Comparison of ENCODE assay signal across 7 mouse cellular contexts in the genomic region with DNA sequence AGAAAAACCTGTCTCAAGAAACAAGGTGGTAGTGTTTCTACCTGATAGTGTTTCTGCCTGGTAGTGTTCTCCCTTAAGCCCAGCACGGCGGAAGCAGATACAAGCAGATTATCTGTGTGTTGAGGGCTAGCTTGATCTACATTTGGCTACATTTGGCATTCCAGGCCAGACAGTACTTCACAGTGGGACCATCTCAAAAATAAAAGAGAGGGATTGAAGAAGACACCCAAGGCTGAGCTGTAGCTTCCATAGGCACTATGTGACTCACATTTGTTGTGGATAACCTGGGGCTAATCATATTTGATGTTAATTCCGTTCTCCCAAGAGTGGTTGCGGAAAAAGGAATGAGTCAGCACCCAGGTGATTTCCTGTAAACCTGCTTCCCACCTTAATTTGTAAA. TPM values are rescaled to one million over a fixed set of nuclear protein-coding genes. Genes with fewer than 3 reads are reported as not detected.
A peak's percentile ranks its signal among the peaks of the same experiment; 100 is the strongest.
DNase-seq lines count a peak whose midpoint lies in the region; ATAC-seq and TF ChIP-seq lines count a peak whose summit lies in the region.

No protein-coding gene starts in this region.

- no peak for ATAC-seq in hindbrain, postnatal 0 days
- ATAC-seq in hindbrain, embryonic 12.5 days (ENCODE audit: low FRiP score), result no peak
- ATAC-seq in neural tube, embryonic 11.5 days (ENCODE audit: insufficient read depth, low FRiP score, low TSS enrichment), result no peak
- no peak for ATAC-seq in embryonic facial prominence, embryonic 14.5 days (ENCODE audit: low read depth)

- H3K9me3 ChIP-seq in hindbrain, postnatal 0 days (ENCODE audit: low read length), result no peaks in the 10 kb centered on the region
- no peaks in the 10 kb centered on the region for H3K9me3 ChIP-seq in hindbrain, embryonic 12.5 days (replicated peaks)
- H3K9me3 ChIP-seq in neural tube, embryonic 11.5 days (ENCODE audit: control insufficient read depth, low read length), result no peaks in the 10 kb centered on the region
- no peaks in the 10 kb centered on the region for H3K9me3 ChIP-seq in embryonic facial prominence, embryonic 14.5 days (ENCODE audit: control insufficient read depth, low read length)

- peaks cover 16% of the 10 kb centered on the region for H3K4me1 ChIP-seq in hindbrain, postnatal 0 days (ENCODE audit: insufficient read depth, low read length)
- H3K4me1 ChIP-seq in hindbrain, embryonic 12.5 days, result peaks cover 22% of the 10 kb centered on the region
- peaks cover 4% of the 10 kb centered on the region for H3K4me1 ChIP-seq in neural tube, embryonic 11.5 days (ENCODE audit: control insufficient read depth, insufficient read depth, low read length)
- peaks cover 10% of the 10 kb centered on the region for H3K4me1 ChIP-seq in embryonic facial prominence, embryonic 14.5 days (ENCODE audit: control insufficient read depth, insufficient read depth, low read length)

- no peak overlapping the region for H3K27ac ChIP-seq in hindbrain, postnatal 0 days
- no peak overlapping the region for H3K27ac ChIP-seq in hindbrain, embryonic 12.5 days
- H3K27ac ChIP-seq in neural tube, embryonic 11.5 days (ENCODE audit: low read depth, low read length), result no peak overlapping the region
- no peak overlapping the region for H3K27ac ChIP-seq in embryonic facial prominence, embryonic 14.5 days (replicated peaks; ENCODE audit: low read depth, low read length)

- peak overlapping the region; percentile 78 for H3K4me2 ChIP-seq in hindbrain, postnatal 0 days (ENCODE audit: low read depth, low read length)
- no peak overlapping the region for H3K4me2 ChIP-seq in hindbrain, embryonic 12.5 days (replicated peaks)
- H3K4me2 ChIP-seq in neural tube, embryonic 11.5 days (ENCODE audit: low read depth), result no peak overlapping the region
- H3K4me2 ChIP-seq in embryonic facial prominence, embryonic 14.5 days (ENCODE audit: low read depth, low read length), result peak overlapping the region; percentile 78; the same call in 1 of the 2 replicates

- 76% methylated on average over 4 of the region's 4 CpGs for WGBS in hindbrain, postnatal 0 days
- WGBS in hindbrain, embryonic 12.5 days, result 83% methylated on average over 4 of the region's 4 CpGs
- WGBS in neural tube, embryonic 11.5 days, result 82% methylated on average over 4 of the region's 4 CpGs
- 68% methylated on average over 4 of the region's 4 CpGs for WGBS in embryonic facial prominence, embryonic 14.5 days

- intact Hi-C loops in left cerebral cortex, postnatal 4 days (cut with DNase I), result no loop called here

- no peak for DNase-seq in hindbrain, postnatal 0 days (ENCODE audit: low spot score)
- peak; percentile 2 for DNase-seq in neural tube, embryonic 11.5 days (ENCODE audit: low spot score)
- no peak for DNase-seq in neural tube, embryonic 10.5 days (ENCODE audit: extremely low spot score, low spot score)
- DNase-seq in embryonic facial prominence, embryonic 14.5 days (ENCODE audit: low spot score), result no peak
- no peak for DNase-seq in cerebellum, postnatal 4 days (ENCODE audit: low spot score in 2 of 2)
- no peak for DNase-seq in left cerebral cortex, postnatal 4 days

- no peak for TF ChIP-seq CTCF in hindbrain, postnatal 0 days (IDR thresholded peaks at IDR 0.05; ENCODE audit: low read depth)

- no peak overlapping the region for H3K9ac ChIP-seq in hindbrain, postnatal 0 days (replicated peaks; ENCODE audit: low read length)
- H3K9ac ChIP-seq in hindbrain, embryonic 12.5 days, result no peak overlapping the region
- no peak overlapping the region for H3K9ac ChIP-seq in neural tube, embryonic 11.5 days (ENCODE audit: low read length)
- H3K9ac ChIP-seq in embryonic facial prominence, embryonic 14.5 days (ENCODE audit: low read depth, low read length), result no peak overlapping the region

- 0 out of 2 replicates have a peak, but pooled peaks cover 3% of the 10 kb centered on the region for H3K36me3 ChIP-seq in hindbrain, postnatal 0 days (ENCODE audit: insufficient read depth, low read length)
- peaks cover under 1% of the 10 kb centered on the region; the same call in 1 of the 2 replicates for H3K36me3 ChIP-seq in hindbrain, embryonic 12.5 days
- H3K36me3 ChIP-seq in neural tube, embryonic 11.5 days (ENCODE audit: control insufficient read depth, insufficient read depth, low read length), result no peaks in the 10 kb centered on the region
- 0 out of 2 replicates have a peak, but pooled peaks cover 3% of the 10 kb centered on the region for H3K36me3 ChIP-seq in embryonic facial prominence, embryonic 14.5 days (ENCODE audit: control insufficient read depth, insufficient read depth, low read length)

- H3K4me3 ChIP-seq in hindbrain, postnatal 0 days (ENCODE audit: low read length), result no peak overlapping the region
- H3K4me3 ChIP-seq in hindbrain, embryonic 12.5 days, result no peak overlapping the region
- no peak overlapping the region for H3K4me3 ChIP-seq in neural tube, embryonic 11.5 days (ENCODE audit: low read depth, low read length)
- no peak overlapping the region; the same call in 1 of the 2 replicates for H3K4me3 ChIP-seq in embryonic facial prominence, embryonic 14.5 days (ENCODE audit: low read depth, low read length)

- H3K27me3 ChIP-seq in hindbrain, postnatal 0 days (ENCODE audit: insufficient read depth, low read length), result no peaks in the 10 kb centered on the region
- no peaks in the 10 kb centered on the region for H3K27me3 ChIP-seq in hindbrain, embryonic 12.5 days
- no peaks in the 10 kb centered on the region for H3K27me3 ChIP-seq in neural tube, embryonic 11.5 days (ENCODE audit: control insufficient read depth, insufficient read depth, low read length)
- no peaks in the 10 kb centered on the region for H3K27me3 ChIP-seq in embryonic facial prominence, embryonic 14.5 days (replicated peaks; ENCODE audit: control insufficient read depth, insufficient read depth, low read length)

RNA-seq across cellular contexts. Expression of a gene that starts 0.9 kb away (rescaled TPM):
- total RNA-seq in hindbrain, postnatal 0 days (2014; rRNA removed), result 174 and 195 TPM in 2 replicates
- polyA plus RNA-seq in hindbrain, postnatal 0 days (2015; fragmentation: Nextera tagmentation; extraction: Ambion mirVana), result 403 and 416 TPM in 2 replicates
- 294 and 324 TPM in 2 replicates for polyA plus RNA-seq in hindbrain, embryonic 12.5 days (2016; fragmentation: Nextera tagmentation; extraction: Ambion mirVana)
- 285 and 320 TPM in 2 replicates for polyA plus RNA-seq in neural tube, embryonic 11.5 days (2014; fragmentation: Nextera tagmentation; extraction: Ambion mirVana)
- polyA plus RNA-seq in embryonic facial prominence, embryonic 14.5 days (2014; fragmentation: Nextera tagmentation; extraction: Ambion mirVana), result 266 and 270 TPM in 2 replicates
- total RNA-seq in left cerebral cortex, postnatal 4 days (2021), result 100 to 1,000 TPM; 193 to 195 TPM

RNA-seq across cellular contexts. Expression of a gene that starts 14.3 kb away (rescaled TPM):
- 0.40 TPM in 1 of 2 replicates, not detected in the other for total RNA-seq in hindbrain, postnatal 0 days (2014; rRNA removed)
- 0.24 TPM in 1 of 2 replicates, not detected in the other for polyA plus RNA-seq in hindbrain, postnatal 0 days (2015; fragmentation: Nextera tagmentation; extraction: Ambion mirVana)
- 0.25 and 0.28 TPM in 2 replicates for polyA plus RNA-seq in hindbrain, embryonic 12.5 days (2016; fragmentation: Nextera tagmentation; extraction: Ambion mirVana)
- not detected in 2 replicates for polyA plus RNA-seq in neural tube, embryonic 11.5 days (2014; fragmentation: Nextera tagmentation; extraction: Ambion mirVana)
- polyA plus RNA-seq in embryonic facial prominence, embryonic 14.5 days (2014; fragmentation: Nextera tagmentation; extraction: Ambion mirVana), result 0.77 and 0.97 TPM in 2 replicates
- total RNA-seq in left cerebral cortex, postnatal 4 days (2021), result under 1 TPM; 0.46 to 0.54 TPM

RNA-seq across cellular contexts. Expression of a gene that starts 34.7 kb away (rescaled TPM):
- total RNA-seq in hindbrain, postnatal 0 days (2014; rRNA removed), result 58.8 and 63.5 TPM in 2 replicates
- polyA plus RNA-seq in hindbrain, postnatal 0 days (2015; fragmentation: Nextera tagmentation; extraction: Ambion mirVana), result 25.2 and 28.7 TPM in 2 replicates
- 43.3 and 44.7 TPM in 2 replicates for polyA plus RNA-seq in hindbrain, embryonic 12.5 days (2016; fragmentation: Nextera tagmentation; extraction: Ambion mirVana)
- polyA plus RNA-seq in neural tube, embryonic 11.5 days (2014; fragmentation: Nextera tagmentation; extraction: Ambion mirVana), result 31.8 and 34.8 TPM in 2 replicates
- 51.1 and 62.2 TPM in 2 replicates for polyA plus RNA-seq in embryonic facial prominence, embryonic 14.5 days (2014; fragmentation: Nextera tagmentation; extraction: Ambion mirVana)
- 10 to 100 TPM; 46.7 to 52.1 TPM for total RNA-seq in left cerebral cortex, postnatal 4 days (2021)

RNA-seq across cellular contexts. Expression of a gene that starts 35.7 kb away (rescaled TPM):
- 68.1 and 84.1 TPM in 2 replicates for total RNA-seq in hindbrain, postnatal 0 days (2014; rRNA removed)
- polyA plus RNA-seq in hindbrain, postnatal 0 days (2015; fragmentation: Nextera tagmentation; extraction: Ambion mirVana), result 140 and 143 TPM in 2 replicates
- polyA plus RNA-seq in hindbrain, embryonic 12.5 days (2016; fragmentation: Nextera tagmentation; extraction: Ambion mirVana), result 101 and 103 TPM in 2 replicates
- polyA plus RNA-seq in neural tube, embryonic 11.5 days (2014; fragmentation: Nextera tagmentation; extraction: Ambion mirVana), result 103 and 106 TPM in 2 replicates
- polyA plus RNA-seq in embryonic facial prominence, embryonic 14.5 days (2014; fragmentation: Nextera tagmentation; extraction: Ambion mirVana), result 76.6 and 85.8 TPM in 2 replicates
- 10 to 100 TPM; 90.8 to 93.9 TPM for total RNA-seq in left cerebral cortex, postnatal 4 days (2021)

RNA-seq across cellular contexts. Expression of a gene that starts 44.2 kb away (rescaled TPM):
- total RNA-seq in hindbrain, postnatal 0 days (2014; rRNA removed), result 18.4 and 20.1 TPM in 2 replicates
- polyA plus RNA-seq in hindbrain, postnatal 0 days (2015; fragmentation: Nextera tagmentation; extraction: Ambion mirVana), result 119 and 123 TPM in 2 replicates
- 94.9 and 106 TPM in 2 replicates for polyA plus RNA-seq in hindbrain, embryonic 12.5 days (2016; fragmentation: Nextera tagmentation; extraction: Ambion mirVana)
- polyA plus RNA-seq in neural tube, embryonic 11.5 days (2014; fragmentation: Nextera tagmentation; extraction: Ambion mirVana), result 97.4 and 110 TPM in 2 replicates
- 73.8 and 93.3 TPM in 2 replicates for polyA plus RNA-seq in embryonic facial prominence, embryonic 14.5 days (2014; fragmentation: Nextera tagmentation; extraction: Ambion mirVana)
- total RNA-seq in left cerebral cortex, postnatal 4 days (2021), result 10 to 100 TPM; 51.2 to 56.2 TPM

Comparison
In these comparisons a context has a peak if more than half of its experiments do, and no peak if none do; other contexts are left out.
1. H3K4me2 ChIP-seq: peak in hindbrain, postnatal 0 days (single experiment) and embryonic facial prominence, embryonic 14.5 days (single experiment); none in hindbrain, embryonic 12.5 days (single experiment) and neural tube, embryonic 11.5 days (single experiment).